Mouse (Mus musculus) CH12.LX (cell line): ENCODE data around the gene Dab1. TPM values are rescaled to one million over a fixed set of nuclear protein-coding genes. Genes with fewer than 3 reads are reported as not detected.

ENCODE experiments used
- DNase-seq: peaks from one replicate; pipeline ENCODE4 v3.0.0-alpha.2; 2013; ENCODE audit errors: extremely low read depth
- H3K27ac ChIP-seq: 2 replicates; pipeline ENCODE4 v1.5.1; 2012; ENCODE audit warnings: low read depth, mild to moderate bottlenecking, control low read depth, moderate library complexity; ENCODE audit not compliant: insufficient read depth
- H3K27me3 ChIP-seq: replicated peaks from 2 replicates; pipeline ENCODE3; 2012; ENCODE audit warnings: inconsistent platforms
- H3K36me3 ChIP-seq, 2 experiments: replicated peaks in 1 of 2; 2 replicates each; pipeline versions ENCODE3 to v1.6.1; 2012; ENCODE audit warnings: inconsistent platforms in 1 of 2, low read length in 1 of 2, mild to moderate bottlenecking in 1 of 2, mixed read lengths in 1 of 2, moderate library complexity in 1 of 2; ENCODE audit not compliant: control insufficient read depth in 1 of 2, insufficient read depth in 1 of 2
- H3K4me1 ChIP-seq, 2 experiments: 2 replicates each; pipeline ENCODE4 v1.6.1; 2012; ENCODE audit warnings: inconsistent platforms in 1 of 2, moderate library complexity in 1 of 2; ENCODE audit not compliant: insufficient read depth in 2 of 2, control insufficient read depth in 1 of 2
- H3K4me2 ChIP-seq: 2 replicates; pipeline ENCODE4 v1.6.1; 2012; ENCODE audit warnings: low read depth, mild to moderate bottlenecking, control low read depth; ENCODE audit not compliant: poor library complexity, insufficient read depth, severe bottlenecking
- H3K4me3 ChIP-seq, 3 experiments: fragments of 150-350 bp in 1 of 3; sonication (generic) in 1 of 3; replicated peaks in 1 of 3; 2 replicates each; pipeline versions ENCODE3 to v1.5.1; 2011 to 2012; ENCODE audit warnings: low read depth in 2 of 3, low read length in 2 of 3, mild to moderate bottlenecking in 2 of 3, moderate library complexity in 2 of 3, control low read depth in 1 of 3, improper control_type of control experiment in 1 of 3, inconsistent platforms in 1 of 3, mixed read lengths in 1 of 3; ENCODE audit not compliant: poor library complexity in 1 of 3
- H3K79me2 ChIP-seq: replicated peaks from 2 replicates; pipeline ENCODE4 v1.6.1; 2012; ENCODE audit warnings: mild to moderate bottlenecking, moderate library complexity; ENCODE audit not compliant: control insufficient read depth, poor library complexity, insufficient read depth, severe bottlenecking; ENCODE audit errors: extremely low read depth
- H3K9ac ChIP-seq: 2 replicates; pipeline ENCODE4 v1.6.1; 2012; ENCODE audit warnings: low read depth, mild to moderate bottlenecking, control low read depth, moderate library complexity; ENCODE audit not compliant: insufficient read depth
- H3K9me3 ChIP-seq: replicated peaks from 2 replicates; pipeline ENCODE3; 2012; ENCODE audit warnings: low read length, inconsistent platforms, mixed read lengths
- BHLHE40 ChIP-seq: IDR thresholded peaks from 2 replicates; pipeline ENCODE4 v1.6.1; 2011; ENCODE audit warnings: mild to moderate bottlenecking, low read depth, low read length, improper control_type of control experiment
- EP300 ChIP-seq: IDR thresholded peaks from 2 replicates; pipeline ENCODE4 v1.6.1; 2011; ENCODE audit warnings: low read length, improper control_type of control experiment
- JUN ChIP-seq: IDR thresholded peaks from 2 replicates; pipeline ENCODE4 v1.6.1; 2011; ENCODE audit warnings: low read depth, mild to moderate bottlenecking, low read length, improper control_type of control experiment, moderate library complexity; ENCODE audit not compliant: insufficient read depth
- JUND ChIP-seq: conservative IDR thresholded peaks from 2 replicates; pipeline ENCODE4 v1.6.1; 2011; ENCODE audit warnings: low read depth, low read length, improper control_type of control experiment
- MAZ ChIP-seq: IDR thresholded peaks from 2 replicates; pipeline ENCODE4 v1.6.1; 2012; ENCODE audit warnings: low read depth, mild to moderate bottlenecking, inconsistent platforms, low read length, improper control_type of control experiment, moderate library complexity
- MXI1 ChIP-seq: IDR thresholded peaks from 2 replicates; pipeline ENCODE4 v1.6.1; 2011; ENCODE audit warnings: mild to moderate bottlenecking, low read depth, low read length, improper control_type of control experiment
- POLR2A ChIP-seq: IDR thresholded peaks from 2 replicates; pipeline ENCODE4 v1.6.1; 2011; ENCODE audit warnings: low read depth, mild to moderate bottlenecking, improper control_type of control experiment, low read length
- TCF12 ChIP-seq: IDR thresholded peaks from 2 replicates; pipeline ENCODE4 v1.6.1; 2014; ENCODE audit warnings: low read depth, mild to moderate bottlenecking, inconsistent platforms, low read length, improper control_type of control experiment
- ZKSCAN1 ChIP-seq: IDR thresholded peaks from 2 replicates; pipeline ENCODE4 v1.6.1; 2012; ENCODE audit warnings: low read depth, inconsistent platforms, low read length, improper control_type of control experiment, borderline replicate concordance
- ZNF384 ChIP-seq: IDR thresholded peaks from 2 replicates; pipeline ENCODE4 v1.6.1; 2012; ENCODE audit warnings: low read depth, low read length, improper control_type of control experiment, inconsistent platforms
- dilution Hi-C: fragments of 300-500 bp; cut with MboI; formaldehyde crosslinking; loops from 2 replicates; pipeline ENCODE4 v1.14.3; 2020; ENCODE audit warnings: low sequenced_read_pairs; ENCODE audit not compliant: extremely low pct_unique_long_range_greater_than_20kb, extremely low pct_ligation_motif_present
- in situ Hi-C: fragments of 300-500 bp; cut with MboI; formaldehyde crosslinking; loops from 3 replicates; pipeline ENCODE4 v1.14.3; 2019; ENCODE audit warnings: low sequenced_read_pairs, low pct_ligation_motif_present, low pct_unique_long_range_greater_than_20kb, mixed read lengths
- polyA plus RNA-seq: library from polyadenylated mRNA; unstranded; fragments of >175 nt; gene quantifications from 2 replicates; pipeline ENCODE4 v1.2.1, GENCODE M21; 2012; ENCODE audit warnings: low read depth; ENCODE audit not compliant: insufficient read length
- total RNA-seq, 2 experiments: library from RNA; depleted of rRNA; stranded (reverse); fragments of 300-350 nt in 1 of 2; fragments of >200 nt in 1 of 2; gene quantifications; 2 replicates each; pipeline ENCODE4 v1.2.3; 2012 to 2014

Gene Dab1
- total and polyA plus RNA-seq, 3 experiments: not detected

GRCm38 (mm10) chr4:103793589-103794312, 174.6 kb downstream of the Dab1 start:
- no peaks in the 10 kb centered on the region for H3K4me1 ChIP-seq
- H3K27ac ChIP-seq: no peak overlapping the region
- in situ Hi-C loops (no loop called here), dilution Hi-C loops (no loop called here)
- H3K4me3 ChIP-seq: no peak overlapping the region
- no peaks in the 10 kb centered on the region for H3K79me2 ChIP-seq
- TF ChIP-seq BHLHE40 (no peak), JUN (no peak), MXI1 (no peak), EP300 (no peak), ZNF384 (no peak), MAZ (no peak)
- no peaks in the 10 kb centered on the region for H3K27me3 ChIP-seq
- DNase-seq: no peak
- no peaks in the 10 kb centered on the region for H3K36me3 ChIP-seq
- peaks cover 80% of the 10 kb centered on the region for H3K9me3 ChIP-seq
- no peak overlapping the region for H3K4me2 ChIP-seq
- no peak overlapping the region for H3K9ac ChIP-seq

GRCm38 (mm10) chr4:103796416-103796815, 177.3 kb downstream of the Dab1 start:
- Histone ChIP-seq H3K9ac (no peak overlapping the region), H3K27me3 (no peaks in the 10 kb centered on the region), H3K79me2 (no peaks in the 10 kb centered on the region), H3K4me2 (no peak overlapping the region), H3K4me1 (no peaks in the 10 kb centered on the region), H3K27ac (no peak overlapping the region), H3K9me3 (peaks cover 78% of the 10 kb centered on the region), H3K36me3 (no peaks in the 10 kb centered on the region), H3K4me3 (no peak overlapping the region)
- TF ChIP-seq EP300: no peak
- no peak for TF ChIP-seq TCF12
- in situ Hi-C loops: no loop called here
- DNase-seq: no peak
- dilution Hi-C loops: no loop called here

DNA sequence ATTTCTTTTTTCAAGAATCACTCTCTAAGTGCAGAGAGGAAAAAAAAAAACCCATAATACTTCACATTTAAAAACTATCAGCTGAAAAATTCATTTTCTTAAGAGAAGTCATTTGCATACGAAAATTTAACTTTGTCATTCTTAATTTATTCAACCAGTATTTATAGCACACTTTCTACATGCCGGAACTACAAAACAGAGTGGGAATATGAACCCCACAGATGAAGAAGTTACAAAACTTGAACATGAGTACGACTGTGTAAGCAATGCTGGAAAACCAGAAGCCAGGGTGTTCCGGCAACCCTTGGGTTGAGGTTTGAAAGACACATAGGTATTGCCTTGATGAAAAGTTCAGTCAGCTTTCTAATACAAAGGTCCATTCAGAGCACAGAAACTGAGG, 183.3 kb downstream of the Dab1 start:
- in situ Hi-C loops: no loop called here
- dilution Hi-C loops: no loop called here

More for the DNA sequence above, 183.3 kb downstream of the Dab1 start:
- Histone ChIP-seq H3K4me2 (no peak overlapping the region), H3K79me2 (no peaks in the 10 kb centered on the region), H3K27ac (no peak overlapping the region), H3K4me3 (no peak overlapping the region), H3K9me3 (peaks cover 65% of the 10 kb centered on the region), H3K9ac (no peak overlapping the region), H3K36me3 (no peaks in the 10 kb centered on the region), H3K4me1 (no peaks in the 10 kb centered on the region), H3K27me3 (no peaks in the 10 kb centered on the region)
- no peak for TF ChIP-seq JUND
- no peak for TF ChIP-seq POLR2A
- TF ChIP-seq MAZ: no peak
- TF ChIP-seq ZKSCAN1: no peak
- DNase-seq: no peak
